Mouse (Mus musculus) Patski (cell line): Measurements from ENCODE around the gene Rangrf. TPM values are rescaled to one million over a fixed set of nuclear protein-coding genes. Genes with fewer than 3 reads are reported as not detected.
"Not testable (repeated sequence)": the region's sequence is repeated elsewhere in the genome, so short reads cannot be mapped to it uniquely, and the experiment has no call there.

Source experiments
- ATAC-seq: fragments of 100-300 bp; one replicate; pipeline ENCODE4 v1.8.0; 2021
- CTCF ChIA-PET: fragments of 350-600 bp; sonication (Branson Sonifier 250); formaldehyde crosslinking; loops from one replicate; lab custom pipeline; 2022; ENCODE audit warnings: inconsistent platforms; lab: Charles Lee
- POLR2A ChIA-PET: fragments of 350-600 bp; sonication (Branson Sonifier 250); formaldehyde crosslinking; loops from one replicate; lab custom pipeline; 2022; ENCODE audit warnings: antibody characterized with exemption, inconsistent platforms; lab: Charles Lee
- DNase-seq: peaks from one replicate; pipeline ENCODE4 v3.0.0-alpha.2; 2011; ENCODE audit warnings: low read depth, low spot score
- H3K27me3 ChIP-seq: fragments of 371-371 bp; one replicate; pipeline ENCODE4 v1.5.1; 2021
- CTCF ChIP-seq: fragments of 100-300 bp; IDR thresholded peaks from one replicate; pipeline ENCODE4 v1.5.1; 2021
- in situ Hi-C: fragments of 300-500 bp; cut with MboI; formaldehyde crosslinking; loops from 3 replicates; pipeline ENCODE4 v1.11.1; 2018; ENCODE audit warnings: low pct_unique_long_range_greater_than_20kb, mixed read lengths
- polyA plus RNA-seq: library from polyadenylated mRNA; unstranded; gene quantifications from one replicate; pipeline ENCODE4 v1.2.3, GENCODE M21; 2021

The Rangrf gene
- polyA plus RNA-seq, result 28.0 TPM

DNA sequence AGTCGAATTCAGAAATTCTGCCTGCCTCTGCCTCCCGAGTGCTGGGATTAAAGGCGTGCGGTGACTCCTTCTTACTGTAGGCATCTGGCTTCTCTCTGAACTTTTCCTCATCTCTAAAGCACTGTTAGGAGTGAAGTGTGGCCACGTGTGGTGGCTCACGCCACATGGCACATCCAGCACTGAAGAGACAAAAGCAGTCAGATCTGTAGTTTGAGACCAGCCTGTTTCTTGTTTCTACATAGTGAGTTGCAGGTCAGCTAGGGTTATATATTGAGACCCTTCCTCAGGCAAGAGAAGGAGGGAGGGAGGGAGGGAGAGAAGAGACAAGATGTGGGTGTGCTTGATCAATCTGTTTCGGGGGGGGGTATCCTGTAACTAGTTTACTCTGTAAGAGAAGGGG lies at the start of gene Rangrf:
Rangrf (minus strand) TSS at position 101 of the 400 bp plus-strand sequence.
- ATAC-seq, result no peak
- CTCF ChIA-PET, result interaction anchor here (1.4 to 2.1 kb wide), 3 partner anchors 8 to 71 kb away, joined by 3 to 9 read pairs (median 9); partner anchors contain the start of gene Slc25a35

DNA sequence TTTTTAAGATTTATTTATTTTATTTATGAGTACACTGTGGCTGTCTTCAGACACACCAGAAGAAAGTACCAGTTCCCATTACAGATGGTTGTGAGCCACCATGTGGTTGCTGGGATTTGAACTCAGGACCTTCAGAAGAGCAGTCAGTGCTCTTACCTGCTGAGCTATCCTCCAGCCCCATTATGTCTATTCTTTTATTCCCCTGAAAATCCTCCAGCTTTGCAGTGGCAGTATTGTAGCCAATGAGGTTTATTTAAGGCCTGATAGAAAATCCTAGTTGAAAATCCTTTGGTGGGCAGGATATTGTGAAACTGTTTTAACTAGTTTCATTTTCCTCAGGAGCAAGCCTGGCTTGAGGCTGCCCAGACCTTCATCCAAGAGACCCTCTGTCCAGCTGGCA lies 45.7 kb upstream of the Rangrf start:
- H3K27me3 ChIP-seq, result no peaks in the 10 kb centered on the region
- in situ Hi-C loops, result no loop called here
- ChIA-PET CTCF (interaction anchor here (2.8 kb wide), 1 partner anchor 16 kb away, joined by 10 read pairs; no protein-coding TSS in a partner anchor), POLR2A (no interaction called here)
- DNase-seq, result no peak
- TF ChIP-seq CTCF, result no peak
- ATAC-seq, result no peak

More for the DNA sequence above, at the start of gene Rangrf:
- TF ChIP-seq CTCF, result no peak
- POLR2A ChIA-PET, result no interaction called here
- DNase-seq, result no peak
- in situ Hi-C loops, result no loop called here
- H3K27me3 ChIP-seq, result no peaks in the 10 kb centered on the region

DNA sequence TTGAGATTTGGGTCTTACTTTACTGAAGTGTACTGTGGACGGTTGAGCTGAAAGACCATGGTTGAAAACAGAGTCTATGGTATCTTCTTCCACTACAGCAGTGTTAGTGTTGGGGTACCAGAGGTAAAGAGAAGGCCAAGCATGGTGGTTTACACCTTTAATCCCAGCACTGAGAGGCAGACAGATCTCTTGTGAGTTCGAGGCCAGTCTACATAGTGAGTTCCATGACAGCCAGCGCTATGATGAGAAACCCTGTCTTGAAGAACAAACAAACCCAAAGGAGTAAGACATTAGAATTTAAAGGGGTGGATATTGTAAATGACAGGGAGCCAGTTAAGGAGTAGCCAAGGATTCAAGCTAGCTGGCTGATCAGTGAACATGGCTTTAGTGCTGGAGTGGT lies 41.8 kb upstream of the Rangrf start:
- in situ Hi-C loops, result no loop called here
- no peaks in the 10 kb centered on the region for H3K27me3 ChIP-seq
- POLR2A ChIA-PET, result interaction anchor here (0.6 to 0.9 kb wide), 3 partner anchors 13 to 23 kb away, joined by 3 to 4 read pairs (median 4); no protein-coding TSS in a partner anchor
- ATAC-seq (no peak), DNase-seq (no peak)
- no peak for TF ChIP-seq CTCF
- CTCF ChIA-PET, result interaction anchor here (1.6 to 1.8 kb wide), 2 partner anchors 17 to 19 kb away, joined by 4 to 6 read pairs; no protein-coding TSS in a partner anchor

- ATAC-seq, result peak; percentile 92
- POLR2A ChIA-PET, result interaction anchor here (0.6 to 0.9 kb wide), 3 partner anchors 14 to 24 kb away, joined by 3 to 4 read pairs (median 4); no protein-coding TSS in a partner anchor
- peak; percentile 49 for DNase-seq
- in situ Hi-C loops, result no loop called here
- CTCF ChIA-PET, result interaction anchor here (1.6 to 1.8 kb wide), 2 partner anchors 18 to 20 kb away, joined by 4 to 6 read pairs; no protein-coding TSS in a partner anchor
- TF ChIP-seq CTCF, result peak; percentile 43
- no peaks in the 10 kb centered on the region for H3K27me3 ChIP-seq
These were observed 40.9 kb upstream of the Rangrf start, which contains the start of gene Ctc1 for GRCm38 (mm10) chr11:69015644-69016441. TSS of gene Ctc1 (plus strand) at chr11:69015911.

DNA sequence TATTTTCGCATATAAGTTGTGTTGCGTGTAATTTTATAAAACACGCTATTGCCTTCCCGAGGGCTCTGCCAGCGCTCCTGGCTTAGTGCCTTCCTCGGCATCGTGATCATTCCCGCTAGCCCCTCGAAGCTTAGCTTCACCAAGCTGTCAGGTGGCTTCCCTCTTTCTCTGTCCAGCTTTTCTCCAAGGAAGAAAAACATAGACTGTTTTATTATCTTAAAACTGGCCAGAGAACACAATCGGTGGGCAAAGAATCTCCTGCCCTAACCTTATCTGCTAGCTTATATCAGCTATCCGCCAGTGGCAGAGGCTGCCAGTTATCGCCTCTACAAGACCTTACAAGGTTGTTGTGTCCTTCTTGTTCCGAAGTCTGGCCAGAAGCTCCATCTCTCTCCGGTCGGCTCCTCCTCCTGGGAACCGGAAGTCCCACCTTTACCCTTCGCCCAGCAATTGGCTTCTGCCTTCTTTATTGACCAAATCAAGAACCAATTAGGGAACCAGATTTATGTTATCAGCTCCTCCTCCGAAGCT lies 37.2 kb upstream of the Rangrf start:
- ATAC-seq, result peak; percentile 66
- no peak for TF ChIP-seq CTCF
- in situ Hi-C loops, result no loop called here
- POLR2A ChIA-PET, result interaction anchor here (1.2 to 1.6 kb wide), 2 partner anchors 12 to 30 kb away, joined by 5 to 7 read pairs; no protein-coding TSS in a partner anchor
- H3K27me3 ChIP-seq, result no peaks in the 10 kb centered on the region
- CTCF ChIA-PET, result interaction anchor here (1.1 to 1.6 kb wide), 6 partner anchors 10 to 50 kb away, joined by 3 to 5 read pairs (median 4); no protein-coding TSS in a partner anchor
- DNase-seq, result peak; percentile 61

DNA sequence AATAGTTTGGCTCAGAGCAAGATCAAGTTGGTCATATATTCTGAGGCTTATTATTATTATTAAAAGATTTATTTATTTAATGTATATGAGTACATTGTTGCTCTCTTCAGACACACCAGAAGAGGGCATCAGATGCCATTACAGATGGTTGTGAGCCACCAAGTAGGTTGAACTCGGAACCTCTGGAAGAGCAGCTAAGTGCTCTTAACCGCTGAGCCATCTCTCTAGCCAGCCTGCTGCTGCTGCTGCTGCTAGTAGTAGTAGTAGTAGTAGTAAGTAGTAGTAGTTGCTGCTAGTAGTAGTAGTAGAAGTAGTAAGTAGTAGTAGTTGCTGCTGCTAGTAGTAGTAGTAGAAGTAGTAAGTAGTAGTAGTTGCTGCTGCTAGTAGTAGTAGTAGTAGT lies 36.5 kb upstream of the Rangrf start:
- H3K27me3 ChIP-seq, ATAC-seq, DNase-seq, in situ Hi-C loops: not testable (repeated sequence)
- peak; percentile 39 for TF ChIP-seq CTCF
- POLR2A ChIA-PET, result interaction anchor here (0.5 to 1.6 kb wide), 4 partner anchors 12 to 58 kb away, joined by 3 to 7 read pairs (median 4); no protein-coding TSS in a partner anchor
- CTCF ChIA-PET, result interaction anchor here (0.9 to 1.3 kb wide), 4 partner anchors 11 to 55 kb away, joined by 3 to 5 read pairs (median 3); no protein-coding TSS in a partner anchor

GRCm38 (mm10) chr11:69010400-69011323 lies 35.7 kb upstream of the Rangrf start:
- in situ Hi-C loops, result no loop called here
- ATAC-seq (no peak), DNase-seq (no peak)
- POLR2A ChIA-PET, result interaction anchor here (0.8 kb wide), 1 partner anchor 30 kb away, joined by 3 read pairs; no protein-coding TSS in a partner anchor
- TF ChIP-seq CTCF, result no peak
- CTCF ChIA-PET, result interaction anchor here (0.9 to 1.0 kb wide), 2 partner anchors 19 to 56 kb away, joined by 3 read pairs; no protein-coding TSS in a partner anchor
- H3K27me3 ChIP-seq, result no peaks in the 10 kb centered on the region

GRCm38 (mm10) chr11:69009508-69009907 lies 34.5 kb upstream of the Rangrf start:
- H3K27me3 ChIP-seq, result no peaks in the 10 kb centered on the region
- DNase-seq (no peak), ATAC-seq (no peak)
- ChIA-PET CTCF (no interaction called here), POLR2A (no interaction called here)
- in situ Hi-C loops, result no loop called here
- TF ChIP-seq CTCF, result no peak

GRCm38 (mm10) chr11:69008182-69009121 lies 33.5 kb upstream of the Rangrf start, which contains the start of gene Pfas:
TSS of gene Pfas (minus strand) at chr11:69008460.
- no peaks in the 10 kb centered on the region for H3K27me3 ChIP-seq
- ChIA-PET CTCF (no interaction called here), POLR2A (interaction anchor here (0.6 kb wide), 1 partner anchor 26 kb away, joined by 4 read pairs; no protein-coding TSS in a partner anchor)
- in situ Hi-C loops, result no loop called here
- TF ChIP-seq CTCF, result no peak
- peak; percentile 54 for ATAC-seq
- peak; percentile 44 for DNase-seq

DNA sequence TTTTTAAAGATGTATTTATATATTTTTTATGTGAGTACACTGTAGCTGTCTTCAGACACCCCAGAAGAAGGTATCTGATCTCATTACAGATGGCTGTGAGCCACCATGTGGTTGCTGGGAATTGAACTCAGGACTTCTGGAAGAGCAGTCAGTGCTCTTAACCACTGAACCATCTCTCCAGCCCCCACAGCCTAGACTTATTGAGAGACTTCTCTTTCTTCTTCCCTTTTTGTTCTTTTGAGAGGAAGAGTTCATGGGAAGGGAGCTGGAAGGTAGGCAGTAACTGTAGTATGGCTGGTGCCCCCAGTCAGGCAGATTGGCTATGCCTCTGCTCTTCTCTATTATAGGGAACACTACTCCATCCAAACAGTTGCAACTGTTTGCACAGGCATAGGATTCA lies 31.6 kb upstream of the Rangrf start:
- ATAC-seq, POLR2A ChIA-PET, DNase-seq, CTCF ChIA-PET, H3K27me3 ChIP-seq, in situ Hi-C loops: not testable (repeated sequence)
